Mouse (Mus musculus): ENCODE results near the gene Dcun1d4.

Dcun1d4 gene

DNA sequence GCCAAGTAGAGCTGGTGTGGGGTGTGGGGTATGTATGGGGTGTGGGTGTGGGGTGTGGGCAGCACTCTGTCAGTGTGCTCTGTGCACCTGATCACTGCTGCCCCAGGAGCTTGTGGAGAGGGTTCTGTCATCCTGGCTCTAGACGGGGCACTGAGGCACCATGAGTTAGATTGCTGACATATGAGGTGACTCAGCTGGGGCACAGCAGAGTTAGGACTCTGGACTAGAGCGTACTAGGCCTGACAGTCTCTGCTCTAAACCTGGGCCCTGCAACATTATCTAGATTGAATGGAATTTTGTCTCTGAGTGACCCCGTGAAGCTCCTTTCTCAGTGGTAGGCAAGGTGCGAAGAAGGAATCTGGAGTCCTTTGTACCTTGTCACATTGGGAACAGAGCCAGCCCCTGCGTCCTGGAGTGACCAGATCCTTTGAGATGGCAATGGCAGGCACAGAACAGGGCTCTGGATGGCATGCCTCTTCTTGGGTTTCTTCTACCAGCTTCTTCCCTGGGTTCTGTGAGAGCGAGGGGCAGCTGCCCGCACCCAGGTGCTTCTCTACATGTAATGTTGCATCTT is 20.2 kb downstream of the Dcun1d4 start:
- DNase-seq (ENCODE audit: low spot score) = no peak

DNA sequence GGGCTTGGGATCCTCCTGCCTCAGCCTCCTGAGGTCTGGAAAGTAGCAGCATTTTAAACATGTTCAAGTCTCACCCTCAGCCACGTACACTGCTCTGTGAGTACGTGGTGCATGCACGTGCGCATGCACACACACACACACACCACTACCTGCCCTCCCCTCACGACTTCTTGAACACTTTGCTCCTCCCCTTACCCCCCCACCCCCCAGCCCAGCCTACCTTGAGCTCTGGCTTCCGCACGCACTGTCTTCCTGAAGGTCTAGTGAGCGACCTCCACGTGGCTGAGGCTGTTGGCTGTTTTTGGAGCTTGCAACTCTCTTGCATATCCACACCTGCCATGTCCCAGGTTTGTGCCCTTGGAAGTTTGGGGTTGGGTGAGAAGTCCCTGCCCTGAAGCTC is 21.6 kb downstream of the Dcun1d4 start:
- DNase-seq (ENCODE audit: low spot score) = no peak

DNA sequence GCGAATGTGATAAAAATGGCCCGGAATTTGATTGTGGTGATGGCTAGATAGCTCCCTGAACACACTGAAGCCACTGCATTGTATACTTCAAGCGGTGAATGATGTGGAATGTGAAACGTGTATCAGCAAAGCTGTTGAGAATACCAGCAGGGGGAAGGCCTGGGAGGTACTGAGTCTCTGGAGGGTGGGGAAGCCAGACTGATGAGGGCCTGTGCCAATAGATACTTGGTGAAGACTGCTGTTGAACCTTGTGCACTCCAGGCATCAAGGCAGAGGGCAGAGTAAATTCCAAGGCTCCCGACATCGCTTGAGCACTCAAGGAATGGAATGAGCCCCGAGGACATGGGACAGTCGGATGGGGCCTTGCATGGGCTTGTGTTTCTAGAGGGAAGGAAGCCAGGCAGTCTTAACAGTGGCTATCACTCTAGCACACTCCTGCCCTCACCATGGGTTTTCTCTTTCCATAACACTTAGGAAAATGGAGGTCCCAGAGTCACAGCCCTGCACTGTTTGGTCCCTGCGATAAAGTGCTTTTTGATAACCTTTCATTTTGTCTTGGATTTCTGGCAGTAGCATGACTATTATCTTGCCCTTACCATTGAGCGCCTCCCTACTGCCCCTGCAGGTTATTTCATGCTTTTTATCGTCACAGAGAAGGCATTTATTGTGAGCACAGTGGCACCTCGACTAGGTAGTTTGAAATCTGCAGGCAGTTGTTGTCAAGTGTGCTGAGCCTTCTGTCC is 22.4 kb downstream of the Dcun1d4 start:
- DNase-seq (ENCODE audit: low spot score) = no peak

DNA sequence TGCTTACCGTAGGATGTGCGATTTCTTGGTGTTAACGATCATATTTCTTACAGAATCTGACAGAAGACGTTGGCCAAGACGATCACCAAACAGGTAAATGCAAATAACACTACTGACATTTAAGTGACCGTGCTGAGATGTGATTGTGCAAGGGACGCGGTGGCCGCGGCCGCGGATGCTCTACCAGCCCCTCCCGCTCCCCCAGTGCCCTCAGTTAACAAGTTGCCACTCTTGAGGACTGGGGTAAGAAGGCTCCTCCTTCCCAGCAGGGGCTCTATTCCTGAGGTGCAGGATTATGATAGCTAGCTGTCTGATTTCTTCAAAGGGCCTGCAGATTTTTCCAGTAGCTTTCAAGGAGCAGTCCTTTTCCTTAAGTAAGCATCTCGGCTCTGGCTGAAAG is 30.3 kb downstream of the Dcun1d4 start:
- DNase-seq (ENCODE audit: low spot score) = no peak

DNA sequence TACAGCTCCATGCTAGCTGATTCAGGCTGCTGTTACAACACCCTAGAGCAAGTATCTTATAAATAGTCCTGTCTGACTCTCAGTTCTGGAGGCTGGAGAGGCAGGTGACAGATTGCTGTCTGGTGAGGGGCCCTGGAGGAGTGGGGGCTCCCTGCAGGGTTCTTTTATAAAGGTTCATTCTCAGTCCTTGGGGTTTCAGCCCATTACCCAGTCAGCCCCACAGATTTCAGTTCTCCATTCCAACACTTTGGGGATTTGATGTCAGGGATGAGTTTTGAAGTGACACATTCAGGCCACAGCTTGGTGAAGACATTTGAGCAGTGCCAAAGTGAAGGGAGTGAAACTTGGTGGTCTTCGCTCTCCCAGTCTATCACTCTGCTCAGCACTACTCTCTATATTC is 31.4 kb downstream of the Dcun1d4 start:
- no peak for DNase-seq (ENCODE audit: low spot score)

DNA sequence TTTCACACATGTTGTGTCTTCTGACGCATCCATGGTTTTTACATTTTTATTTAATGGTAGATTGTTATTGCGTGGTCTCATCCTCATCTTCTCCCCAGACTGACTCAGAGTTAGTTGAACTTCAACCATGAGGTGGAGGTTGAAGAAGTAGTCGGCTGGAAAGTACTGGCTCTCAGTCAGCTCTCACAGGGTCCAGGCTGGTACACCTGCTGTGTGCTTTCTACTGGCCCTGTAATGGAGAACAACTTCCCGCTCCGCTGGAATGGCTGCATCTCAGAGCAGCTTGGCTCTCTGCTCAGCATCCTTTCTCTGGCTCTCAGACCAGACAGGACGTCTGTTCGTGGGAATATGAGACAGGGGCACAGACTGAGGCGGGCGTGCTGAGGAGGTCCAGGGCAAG is 31.9 kb downstream of the Dcun1d4 start:
- no peak for DNase-seq (ENCODE audit: low spot score)

DNA sequence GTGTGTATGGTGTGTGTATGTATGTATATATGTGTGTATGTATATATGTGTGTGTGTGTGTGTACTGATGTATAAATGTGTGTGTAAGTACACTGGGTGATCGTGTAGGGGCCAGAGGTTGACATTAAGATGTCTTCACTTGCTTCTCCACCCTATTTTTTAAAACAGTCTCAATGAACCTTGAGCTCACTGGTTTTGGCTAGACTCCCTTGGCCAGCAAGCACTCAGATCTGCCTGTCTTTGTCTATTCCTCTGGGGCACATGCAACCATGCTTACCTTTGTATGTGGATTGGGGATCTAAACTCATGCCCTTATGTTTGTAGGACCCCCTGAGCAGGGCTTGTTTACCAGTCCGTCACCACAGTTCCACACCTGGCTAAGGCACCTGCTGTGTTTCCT is 33.4 kb downstream of the Dcun1d4 start:
- no peak for DNase-seq (ENCODE audit: low spot score)

DNA sequence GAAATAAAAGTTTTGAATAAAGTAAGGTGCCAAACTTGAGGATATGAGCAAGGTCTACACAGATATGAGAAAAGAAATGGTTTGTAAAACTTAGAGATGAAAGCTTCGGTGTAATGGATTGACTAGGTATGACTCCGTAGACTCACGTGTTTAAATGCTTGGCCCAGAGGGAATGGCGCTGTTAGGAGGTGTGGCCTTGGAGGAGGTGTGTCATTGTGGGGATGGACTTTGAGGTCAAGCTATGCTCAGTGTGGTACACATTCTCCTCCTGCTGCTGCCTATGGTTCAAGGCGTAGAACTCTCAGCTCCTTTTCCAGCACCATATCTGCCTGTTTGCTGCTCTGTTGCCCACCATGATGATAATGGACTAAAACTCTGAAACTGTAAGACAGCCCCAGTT is 36.5 kb downstream of the Dcun1d4 start:
- DNase-seq (ENCODE audit: low spot score) = no peak

DNA sequence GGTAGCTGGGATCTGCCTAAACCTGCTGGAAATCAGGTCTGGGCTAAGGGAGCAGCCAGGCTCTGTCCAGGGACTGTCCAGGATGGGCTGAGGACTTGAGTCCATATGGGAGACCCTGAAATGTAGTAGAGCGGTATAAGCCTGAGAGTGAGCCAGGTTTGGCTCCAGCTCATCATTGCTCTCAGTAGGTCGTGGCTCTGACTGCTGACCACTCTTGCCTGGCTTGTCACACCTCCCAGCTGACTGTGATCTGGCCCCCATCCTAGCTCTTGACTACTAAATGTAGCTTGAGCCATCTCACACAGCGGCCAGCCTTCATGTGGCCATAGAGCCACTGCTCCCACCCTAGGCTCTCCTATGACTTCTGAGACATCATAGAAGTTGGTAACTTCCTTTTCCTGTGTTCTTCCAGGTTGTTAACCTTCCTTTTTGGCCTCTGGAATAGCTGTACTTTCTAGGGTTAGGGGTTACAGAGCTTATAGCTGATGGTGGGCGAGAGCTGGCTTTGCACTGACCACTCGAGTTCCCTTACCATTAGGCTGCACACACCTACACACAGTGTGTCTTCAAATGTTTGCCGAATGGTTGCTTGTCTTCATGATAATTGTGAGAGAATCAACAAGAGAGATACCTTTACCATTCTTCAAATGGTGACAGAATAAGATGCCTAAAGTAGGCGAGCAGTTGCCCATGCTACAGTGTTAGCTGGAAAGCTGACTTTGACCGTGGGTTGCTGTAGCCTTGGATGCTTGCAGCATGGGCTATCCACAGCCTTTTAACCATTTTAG is 37.8 kb downstream of the Dcun1d4 start:
- DNase-seq (ENCODE audit: low spot score) = no peak

DNA sequence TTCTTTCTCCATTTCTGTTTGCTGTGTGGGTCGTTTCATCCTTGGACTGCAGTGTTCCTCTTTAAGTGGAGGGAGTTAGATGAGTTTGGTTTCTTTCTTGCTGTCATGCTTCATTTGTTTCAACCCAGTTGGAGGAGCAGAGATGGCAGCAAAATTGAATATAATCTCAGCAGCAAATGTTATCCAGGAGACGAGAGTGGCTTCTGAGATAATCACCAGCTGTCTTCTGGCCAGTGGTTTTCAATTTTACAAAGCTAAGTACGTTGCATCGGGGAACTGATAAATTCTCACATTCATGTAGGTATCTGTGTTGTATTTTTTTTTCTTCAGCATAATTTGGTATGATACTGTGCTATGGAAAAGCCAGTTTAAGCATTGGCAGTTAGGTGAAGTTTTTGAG is 40.0 kb downstream of the Dcun1d4 start:
- DNase-seq (ENCODE audit: low spot score) = no peak

DNA sequence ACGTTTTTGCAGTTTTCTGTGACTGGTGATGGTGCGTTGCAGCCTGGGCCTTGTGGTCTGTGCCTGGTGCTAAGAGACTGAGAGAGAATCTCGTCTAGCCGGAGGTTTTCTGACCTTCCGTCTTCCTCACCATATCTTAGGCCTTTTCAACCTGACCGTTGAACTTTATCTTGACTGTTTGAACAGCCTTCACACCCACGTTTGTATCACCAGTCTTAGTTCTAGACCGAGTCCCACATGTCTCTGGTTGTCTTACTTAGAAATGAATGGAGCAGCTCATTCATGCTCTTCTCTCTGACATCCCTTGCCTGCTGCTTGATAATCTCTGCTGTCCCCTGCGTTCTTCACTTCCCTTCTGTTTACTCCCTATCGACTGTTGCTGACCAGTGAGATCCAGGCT is 42.4 kb downstream of the Dcun1d4 start:
- no peak for DNase-seq (ENCODE audit: low spot score)

DNA sequence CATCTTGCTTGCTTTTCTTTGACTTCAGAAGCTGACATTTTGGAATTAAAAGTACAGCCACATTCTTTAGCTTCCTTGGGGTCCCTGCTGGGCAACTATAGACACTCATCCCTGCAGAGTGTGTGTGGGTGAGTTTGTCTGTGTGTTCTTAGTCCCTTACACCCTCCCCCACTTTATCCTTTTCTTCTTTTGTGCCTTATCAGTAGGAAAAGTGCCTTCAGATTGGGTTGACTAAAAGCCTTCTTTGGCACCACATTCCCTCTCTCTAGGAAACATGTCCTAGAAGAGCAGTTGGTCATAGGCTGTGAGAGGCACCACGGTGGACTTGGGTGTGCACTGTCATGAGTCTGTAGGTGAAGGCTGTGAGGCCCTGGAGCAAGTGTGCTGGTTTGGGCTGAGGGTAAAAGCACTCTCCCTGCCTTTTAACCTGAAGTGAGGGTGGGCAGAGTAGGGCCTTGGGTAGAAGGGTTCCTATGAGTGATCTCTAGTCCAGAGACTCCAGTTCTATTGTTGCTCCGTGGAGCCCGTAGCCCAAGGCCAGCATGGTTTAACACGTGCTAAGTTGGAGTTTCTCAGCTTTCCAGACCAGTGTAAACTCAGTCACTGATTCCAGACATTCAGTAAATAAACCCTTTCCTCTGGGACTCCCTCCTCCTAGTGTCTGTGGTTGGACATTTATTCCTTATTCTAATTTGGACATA is 43.6 kb downstream of the Dcun1d4 start:
- DNase-seq (ENCODE audit: low spot score) = no peak

DNA sequence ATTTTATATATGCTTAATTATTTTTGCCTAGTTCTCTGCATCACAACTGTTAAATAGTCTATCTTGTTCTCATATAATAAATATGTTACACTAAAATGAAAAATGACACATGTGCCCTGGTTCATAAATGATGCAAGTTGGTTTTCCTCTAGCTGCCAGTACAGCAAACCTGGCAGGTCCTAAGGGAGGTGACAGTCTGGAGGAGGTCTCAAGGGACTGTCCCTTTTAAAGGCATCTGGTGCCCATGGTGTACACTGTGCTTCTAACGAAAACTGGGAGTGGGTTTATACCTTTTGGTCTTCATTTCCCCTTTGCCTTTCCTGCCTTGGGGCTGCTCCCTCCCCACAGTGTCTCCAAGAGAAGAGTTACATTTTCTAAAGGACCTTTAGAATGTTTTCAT is 51.4 kb downstream of the Dcun1d4 start:
- no peak for DNase-seq (ENCODE audit: low spot score)

DNA sequence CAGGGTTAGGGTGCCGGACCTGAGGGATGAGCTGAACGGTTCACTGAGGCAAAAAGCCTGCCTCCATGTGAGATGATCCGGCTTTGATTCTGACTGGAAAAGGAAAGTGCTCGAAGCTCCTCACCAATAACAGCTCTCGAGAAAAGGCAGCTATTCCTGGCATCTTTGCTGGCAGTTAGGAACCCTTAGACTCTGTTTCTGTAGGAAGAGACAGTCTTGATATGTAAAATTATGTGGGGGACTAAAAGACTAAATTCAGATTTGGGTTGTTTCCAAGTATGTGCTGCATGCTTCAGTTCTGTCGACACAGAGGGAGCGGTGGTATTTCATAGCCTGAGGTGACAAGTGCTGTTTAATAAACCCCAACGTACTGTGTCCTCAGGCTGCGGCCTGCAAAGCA is 52.1 kb downstream of the Dcun1d4 start:
- no peak for DNase-seq (ENCODE audit: low spot score)

DNA sequence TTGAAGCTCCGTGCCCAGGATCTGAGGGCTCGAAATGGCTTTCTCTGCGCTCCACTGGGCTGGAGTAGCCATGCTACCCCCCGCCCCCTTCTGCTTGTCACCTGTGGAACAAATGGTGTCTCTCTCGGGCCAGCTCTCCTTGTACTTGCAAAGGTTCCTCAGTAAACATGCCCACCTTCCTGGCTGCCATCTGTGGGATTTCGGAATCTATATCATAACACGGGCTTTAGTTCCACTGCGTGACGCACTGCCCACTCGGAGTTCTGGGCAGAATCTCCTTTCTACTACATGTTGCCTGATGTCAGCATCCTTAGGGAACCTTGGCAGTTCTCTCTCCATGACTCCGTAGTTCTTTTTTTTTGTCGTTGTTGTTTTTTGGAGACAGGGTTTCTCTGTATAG is 56.9 kb downstream of the Dcun1d4 start:
- DNase-seq (ENCODE audit: low spot score) = no peak

DNA sequence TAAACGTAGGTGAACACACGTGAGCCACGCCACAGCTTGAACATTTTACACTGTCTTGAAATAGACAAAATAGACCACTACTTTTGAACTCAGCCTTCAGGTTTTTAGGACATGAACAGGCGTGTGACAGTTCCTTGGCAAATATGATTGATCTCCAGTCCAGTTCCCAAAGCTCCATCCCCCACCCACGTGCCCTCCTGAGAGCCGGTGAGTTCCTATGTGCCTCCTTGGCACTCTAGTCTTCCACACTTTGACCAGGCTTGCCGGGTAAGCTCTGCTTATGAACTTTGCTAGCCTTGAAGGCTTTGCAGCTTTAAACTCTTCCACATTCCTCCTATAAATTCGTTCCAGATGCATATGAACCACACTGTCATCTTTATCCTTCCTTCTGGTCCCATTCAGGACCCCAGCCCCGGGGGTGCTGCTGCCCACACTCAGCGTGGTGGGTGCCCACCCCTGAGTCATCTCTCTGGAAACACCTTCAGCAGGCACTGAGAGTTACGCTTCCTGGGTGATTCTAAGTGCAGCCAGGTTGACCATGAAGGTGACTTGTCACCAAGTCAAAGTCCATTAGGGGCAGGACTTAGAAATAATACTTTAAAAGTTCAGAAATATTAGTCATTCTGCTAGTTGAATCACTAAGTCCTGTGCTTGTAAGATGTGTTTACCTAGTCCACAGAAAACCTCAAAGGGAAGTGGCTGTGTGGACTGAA is 57.9 kb downstream of the Dcun1d4 start:
- no peak for DNase-seq (ENCODE audit: low spot score)

DNA sequence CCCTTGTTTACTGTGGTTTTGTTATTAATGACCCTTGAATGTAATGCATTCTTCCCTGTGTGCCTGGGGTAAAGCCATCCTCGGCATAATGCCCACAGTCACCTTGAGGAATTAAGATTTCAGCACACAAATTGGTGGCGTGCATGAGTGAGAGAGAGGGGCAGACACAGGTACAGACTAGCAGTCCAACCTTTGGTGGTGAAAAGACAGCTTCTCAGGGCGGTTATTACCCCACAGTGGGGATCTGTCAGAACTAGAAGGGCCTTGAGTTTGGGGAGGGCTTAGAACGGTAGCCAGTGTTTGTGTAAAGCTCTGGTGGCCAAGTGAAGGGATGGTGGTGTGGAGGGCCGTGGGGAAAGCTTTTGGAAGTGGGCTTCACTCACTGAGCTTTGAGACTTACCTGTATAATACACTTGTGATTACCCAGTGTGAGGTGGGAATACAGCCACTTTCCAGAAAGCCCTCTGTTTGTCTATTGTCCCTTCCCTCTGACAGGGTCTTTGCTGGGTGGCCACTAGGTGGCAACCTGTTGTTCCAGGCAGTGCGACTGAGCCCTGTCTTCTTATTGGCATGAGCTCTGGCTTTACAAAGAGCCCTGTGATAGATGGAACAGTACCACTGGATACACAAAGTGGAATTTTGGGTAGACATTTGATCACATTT is 59.2 kb downstream of the Dcun1d4 start:
- no peak for DNase-seq (ENCODE audit: low spot score)

DNA sequence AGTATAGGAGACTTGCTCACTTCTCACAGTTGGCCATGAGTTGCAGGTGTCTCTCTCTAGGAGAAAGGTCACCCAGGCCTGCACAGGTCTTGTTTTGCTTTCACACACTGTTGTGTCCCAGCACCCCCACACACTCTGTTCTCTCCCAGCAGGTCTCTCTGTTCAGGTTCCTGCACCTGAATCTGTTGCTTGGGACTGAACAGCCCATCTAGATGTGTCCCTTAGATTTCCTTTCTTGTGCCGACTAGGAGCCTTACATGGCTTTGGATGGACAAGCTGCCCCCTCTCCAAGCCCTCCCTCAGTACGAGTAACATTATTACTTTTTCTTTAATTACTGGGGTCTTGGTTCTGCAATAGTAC is 59.7 kb downstream of the Dcun1d4 start:
- no peak for DNase-seq (ENCODE audit: low spot score)

DNA sequence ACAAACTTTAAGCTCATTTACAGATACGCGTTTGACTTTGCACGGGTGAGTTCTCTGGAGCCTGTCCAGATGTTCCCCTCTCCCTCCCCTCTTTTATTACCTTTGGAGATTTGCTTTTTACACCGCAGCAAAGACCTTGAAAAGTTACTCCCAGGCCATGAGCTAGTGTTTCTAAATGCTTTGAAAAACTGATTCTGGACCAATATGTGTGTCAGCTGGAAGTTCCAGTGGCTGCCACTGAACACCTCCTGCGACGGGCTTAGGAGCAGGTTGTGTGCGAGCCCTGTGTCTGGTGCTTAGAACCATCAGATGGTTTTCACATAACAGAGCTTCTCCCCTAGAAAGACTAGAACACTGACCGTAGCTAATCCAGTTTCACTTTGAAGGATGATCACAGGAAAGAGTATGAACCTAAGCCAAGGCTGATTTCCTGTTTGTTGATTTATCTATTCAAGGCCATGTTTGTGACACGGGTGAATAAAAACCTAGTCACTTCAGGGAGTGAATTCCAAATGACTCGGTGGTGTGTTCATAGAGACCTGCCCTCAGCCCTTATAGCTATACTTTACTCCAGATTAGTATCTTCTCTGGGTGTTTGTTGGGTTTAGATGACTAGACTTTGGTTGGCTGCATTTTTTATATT is 63.4 kb downstream of the Dcun1d4 start:
- DNase-seq (ENCODE audit: low spot score) = no peak

DNA sequence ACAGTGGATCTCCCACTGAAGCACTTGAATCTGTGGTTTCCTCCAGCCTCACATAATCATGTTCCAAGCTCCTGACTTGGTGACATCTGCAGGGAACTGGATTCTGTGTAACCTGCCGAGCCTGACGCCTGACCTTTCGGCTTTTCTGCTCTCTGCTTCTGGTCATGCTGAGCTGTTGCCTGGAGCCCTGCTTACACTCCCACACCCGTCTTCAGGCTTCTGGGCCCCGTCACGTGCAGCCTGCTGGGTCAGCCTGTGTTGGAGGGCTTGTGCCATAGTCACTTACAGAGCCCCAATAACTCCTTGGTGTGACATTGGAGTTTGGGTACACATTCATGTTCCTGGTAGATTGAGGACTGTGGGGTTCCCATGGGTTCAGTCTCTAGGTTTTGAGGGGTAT is 64.8 kb downstream of the Dcun1d4 start:
- no peak for DNase-seq (ENCODE audit: low spot score)

DNA sequence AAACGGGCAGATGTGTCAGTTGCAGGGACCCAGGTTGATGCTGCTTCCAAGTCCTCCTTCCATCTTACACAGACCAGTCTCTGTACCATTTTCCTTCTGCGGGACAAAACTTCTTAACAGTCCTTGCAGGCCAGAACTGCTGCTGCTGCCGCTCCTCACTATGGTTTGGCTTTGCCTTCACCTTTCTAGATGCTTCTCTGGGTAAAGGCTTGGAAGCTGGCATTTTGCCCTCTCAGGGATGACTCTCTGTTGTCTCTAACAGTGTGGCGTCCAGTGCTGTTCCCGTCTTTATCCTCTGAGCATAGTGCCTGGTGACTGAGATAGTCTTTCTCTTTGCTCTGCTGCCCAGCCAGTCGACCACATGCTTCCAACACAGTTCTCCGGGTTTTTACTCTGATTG is 66.5 kb downstream of the Dcun1d4 start:
- DNase-seq (ENCODE audit: low spot score) = no peak

Measured in urinary bladder, postnatal 10 days (tissue).